Mouse (Mus musculus) myocyte (in vitro differentiated cells): Measurements from ENCODE around the gene Car5a.

Experiments
- CEBPB ChIP-seq: IDR thresholded peaks from 2 replicates; pipeline ENCODE4 v1.6.1; 2011; ENCODE audit warnings: mild to moderate bottlenecking, moderate library complexity; ENCODE audit not compliant: poor library complexity, insufficient read depth, severe bottlenecking
- E2F4 ChIP-seq: IDR thresholded peaks from one replicate; pipeline ENCODE4 v1.6.1; 2011; ENCODE audit warnings: mild to moderate bottlenecking, control low read depth, moderate library complexity; ENCODE audit not compliant: insufficient read depth
- MAX ChIP-seq: IDR thresholded peaks from one replicate; pipeline ENCODE4 v1.6.1; 2011; ENCODE audit warnings: low read depth, mild to moderate bottlenecking, control low read depth
- POLR2A ChIP-seq: IDR thresholded peaks from one replicate; pipeline ENCODE4 v1.6.1; 2011; ENCODE audit warnings: low read depth, mild to moderate bottlenecking, control low read depth, moderate library complexity; ENCODE audit not compliant: insufficient read length
- POLR2AphosphoS2 ChIP-seq: IDR thresholded peaks from one replicate; pipeline ENCODE4 v1.6.1; 2011; ENCODE audit warnings: low read depth, control low read depth; ENCODE audit not compliant: insufficient read length
- SRF ChIP-seq: IDR thresholded peaks from one replicate; pipeline ENCODE4 v1.6.1; 2011; ENCODE audit warnings: low read depth; ENCODE audit not compliant: control insufficient read depth, insufficient read length
- TCF12 ChIP-seq: IDR thresholded peaks from one replicate; pipeline ENCODE4 v1.6.1; 2011; ENCODE audit warnings: mild to moderate bottlenecking, control low read depth; ENCODE audit not compliant: poor library complexity, insufficient read depth, severe bottlenecking
- USF1 ChIP-seq: IDR thresholded peaks from one replicate; pipeline ENCODE4 v1.6.1; 2011; ENCODE audit warnings: low read depth, mild to moderate bottlenecking, control low read depth, moderate library complexity

GRCm38 (mm10) chr8:121913378-121913777 is 31.3 kb downstream of the Car5a start:
- TF ChIP-seq MAX (no peak), POLR2A (no peak), SRF (no peak), TCF12 (no peak), USF1 (no peak), CEBPB (no peak), POLR2AphosphoS2 (no peak), E2F4 (no peak)
